Mouse (Mus musculus) heart, embryonic 16.5 days (tissue): ENCODE measurements around the gene Trip12. TPM values are rescaled to one million over a fixed set of nuclear protein-coding genes. Genes with fewer than 3 reads are reported as not detected.

Experiments used
- ATAC-seq: fragments of 200-750 bp; cut with Nextera tagmentation; replicated peaks from 2 replicates; pipeline ENCODE4 v1.8.0; 2017; ENCODE audit warnings: moderate number of reproducible peaks; ENCODE audit not compliant: insufficient read depth, low FRiP score; ENCODE audit errors: extremely low read depth
- H3K27ac ChIP-seq: fragments of 300-500 bp; sonication (generic); 2 replicates; pipeline ENCODE4 v1.5.1; 2014; ENCODE audit warnings: mild to moderate bottlenecking, low read length, control low read depth, moderate library complexity
- H3K27me3 ChIP-seq: fragments of 300-500 bp; sonication (generic); 2 replicates; pipeline ENCODE4 v1.6.1; 2014; ENCODE audit warnings: low read length, mixed read lengths; ENCODE audit not compliant: control insufficient read depth, insufficient read depth
- H3K36me3 ChIP-seq: fragments of 300-500 bp; sonication (generic); 2 replicates; pipeline ENCODE4 v1.6.1; 2014; ENCODE audit not compliant: control insufficient read depth, insufficient read depth
- H3K4me1 ChIP-seq: fragments of 300-500 bp; sonication (generic); 2 replicates; pipeline ENCODE4 v1.6.1; 2014; ENCODE audit warnings: low read length, mixed read lengths; ENCODE audit not compliant: control insufficient read depth, insufficient read depth
- H3K4me2 ChIP-seq: fragments of 300-500 bp; sonication (generic); 2 replicates; pipeline ENCODE4 v1.6.1; 2014; ENCODE audit warnings: low read depth, mild to moderate bottlenecking, control low read depth, low read length
- H3K4me3 ChIP-seq: fragments of 300-500 bp; sonication (generic); 2 replicates; pipeline ENCODE4 v1.5.1; 2014; ENCODE audit warnings: mild to moderate bottlenecking, control low read depth, low read length
- H3K9ac ChIP-seq: fragments of 300-500 bp; sonication (generic); 2 replicates; pipeline ENCODE4 v1.6.1; 2014; ENCODE audit warnings: low read length, control low read depth
- H3K9me3 ChIP-seq: fragments of 300-500 bp; sonication (generic); replicated peaks from 2 replicates; pipeline ENCODE4 v1.6.1; 2016; ENCODE audit warnings: low read length; ENCODE audit not compliant: control insufficient read depth
- WGBS: fragments of 180-500 bp; shearing (Covaris S2); extraction: QIAGEN DNeasy Blood & Tissue Kit; methylation state at CpG from one replicate; pipeline ENCODE4 v1.1.7; 2014; 5-methylcytosine and 5-hydroxymethylcytosine counted together
- polyA plus RNA-seq: library from polyadenylated mRNA; unstranded; fragments of >200 nt; fragmentation: Nextera tagmentation; extraction: Ambion mirVana; gene quantifications from 2 replicates; pipeline ENCODE4 v1.2.1, GENCODE M21; 2015

The Trip12 gene
- polyA plus RNA-seq, 1 experiment from 2014 or later: 48.9 TPM

- no peak overlapping the region for H3K27ac ChIP-seq
- H3K4me3 ChIP-seq: no peak overlapping the region
- H3K36me3 ChIP-seq: no peaks in the 10 kb centered on the region
- no peak for ATAC-seq
- H3K4me2 ChIP-seq: no peak overlapping the region
- no peaks in the 10 kb centered on the region for H3K9me3 ChIP-seq
- no peak overlapping the region for H3K9ac ChIP-seq
- H3K27me3 ChIP-seq: no peaks in the 10 kb centered on the region
- H3K4me1 ChIP-seq: no peaks in the 10 kb centered on the region
- 91% methylated on average over 7 of the region's 7 CpGs for WGBS
These were observed 10.2 kb upstream of the Trip12 start for GRCm38 (mm10) chr1:84850471-84850870.

GRCm38 (mm10) chr1:84849804-84850203 lies 9.5 kb upstream of the Trip12 start:
- H3K27me3 ChIP-seq: no peaks in the 10 kb centered on the region
- no peaks in the 10 kb centered on the region for H3K36me3 ChIP-seq
- H3K9me3 ChIP-seq: no peaks in the 10 kb centered on the region
- no peak for ATAC-seq
- no peak overlapping the region for H3K9ac ChIP-seq
- H3K4me3 ChIP-seq: no peak overlapping the region
- H3K4me1 ChIP-seq: no peaks in the 10 kb centered on the region
- no peak overlapping the region for H3K4me2 ChIP-seq
- H3K27ac ChIP-seq: no peak overlapping the region
- 93% methylated on average over 7 of the region's 7 CpGs for WGBS

- Histone ChIP-seq H3K27me3 (no peaks in the 10 kb centered on the region), H3K4me3 (no peak overlapping the region), H3K36me3 (no peaks in the 10 kb centered on the region; the same call in 1 of the 2 replicates), H3K9me3 (no peaks in the 10 kb centered on the region), H3K27ac (no peak overlapping the region), H3K4me1 (no peaks in the 10 kb centered on the region), H3K9ac (no peak overlapping the region), H3K4me2 (no peak overlapping the region)
- no peak for ATAC-seq
- WGBS: 94% methylated on average over 6 of the region's 6 CpGs
These were observed 8.6 kb upstream of the Trip12 start for GRCm38 (mm10) chr1:84848801-84849455.

- 89% methylated on average over 3 of the region's 3 CpGs for WGBS
- Histone ChIP-seq H3K9me3 (no peaks in the 10 kb centered on the region), H3K27me3 (no peaks in the 10 kb centered on the region), H3K27ac (no peak overlapping the region), H3K9ac (no peak overlapping the region), H3K4me3 (no peak overlapping the region), H3K4me2 (no peak overlapping the region), H3K4me1 (no peaks in the 10 kb centered on the region), H3K36me3 (no peaks in the 10 kb centered on the region; the same call in 1 of the 2 replicates)
- no peak for ATAC-seq
These were observed 8.0 kb upstream of the Trip12 start for GRCm38 (mm10) chr1:84848335-84848734.

GRCm38 (mm10) chr1:84847698-84848097 lies 7.4 kb upstream of the Trip12 start:
- Histone ChIP-seq H3K27ac (no peak overlapping the region), H3K4me1 (no peaks in the 10 kb centered on the region), H3K4me2 (no peak overlapping the region), H3K36me3 (no peaks in the 10 kb centered on the region; the same call in 1 of the 2 replicates), H3K27me3 (no peaks in the 10 kb centered on the region), H3K4me3 (no peak overlapping the region), H3K9ac (no peak overlapping the region), H3K9me3 (no peaks in the 10 kb centered on the region)
- no peak for ATAC-seq
- WGBS: 87% methylated on average over 7 of the region's 7 CpGs

- Histone ChIP-seq H3K36me3 (no peaks in the 10 kb centered on the region; the same call in 1 of the 2 replicates), H3K27me3 (no peaks in the 10 kb centered on the region), H3K27ac (no peak overlapping the region), H3K9ac (no peak overlapping the region), H3K4me2 (no peak overlapping the region), H3K4me3 (no peak overlapping the region), H3K4me1 (peaks cover 7% of the 10 kb centered on the region; the same call in 1 of the 2 replicates), H3K9me3 (no peaks in the 10 kb centered on the region)
- ATAC-seq: no peak
- WGBS: 92% methylated on average over 2 of the region's 2 CpGs
These were observed 3.0 kb upstream of the Trip12 start for GRCm38 (mm10) chr1:84843366-84843765.

- no peak for ATAC-seq
- no peak overlapping the region for H3K4me3 ChIP-seq
- H3K27ac ChIP-seq: no peak overlapping the region
- no peaks in the 10 kb centered on the region for H3K9me3 ChIP-seq
- peak overlapping the region; percentile 88 for H3K4me2 ChIP-seq
- H3K27me3 ChIP-seq: no peaks in the 10 kb centered on the region
- H3K4me1 ChIP-seq: peaks cover 18% of the 10 kb centered on the region
- H3K9ac ChIP-seq: peak overlapping the region; percentile 100; the same call in 1 of the 2 replicates
- WGBS: 71% methylated on average over 3 of the region's 3 CpGs
- no peaks in the 10 kb centered on the region; the same call in 1 of the 2 replicates for H3K36me3 ChIP-seq
These were observed 745 bp upstream of the Trip12 start for GRCm38 (mm10) chr1:84841061-84841460.

GRCm38 (mm10) chr1:84839309-84840017 lies 853 bp downstream of the Trip12 start, which contains the start of gene Fbxo36:
Fbxo36 (plus strand) TSS chr1:84839841.
- H3K27me3 ChIP-seq: no peaks in the 10 kb centered on the region
- no peaks in the 10 kb centered on the region; the same call in 1 of the 2 replicates for H3K36me3 ChIP-seq
- peak within 1 kb of the TSS; percentile 100 for H3K9ac ChIP-seq
- H3K4me2 ChIP-seq: peak within 1 kb of the TSS; percentile 88
- H3K9me3 ChIP-seq: no peaks in the 10 kb centered on the region
- ATAC-seq: peak; percentile 86
- peak within 1 kb of the TSS; percentile 100 for H3K4me3 ChIP-seq
- H3K4me1 ChIP-seq: peaks cover 19% of the 10 kb centered on the region
- H3K27ac ChIP-seq: peak within 1 kb of the TSS; percentile 99
- under 1% methylated on average over 49 of the region's 54 CpGs for WGBS

- peaks cover 19% of the 10 kb centered on the region for H3K4me1 ChIP-seq
- WGBS: 0% methylated on average over 35 of the region's 44 CpGs
- peak overlapping the region; percentile 100 for H3K9ac ChIP-seq
- peak overlapping the region; percentile 99 for H3K27ac ChIP-seq
- no peaks in the 10 kb centered on the region for H3K36me3 ChIP-seq
- ATAC-seq: peak; percentile 47
- peak overlapping the region; percentile 81 for H3K4me2 ChIP-seq
- H3K4me3 ChIP-seq: peak overlapping the region; percentile 100
- H3K27me3 ChIP-seq: no peaks in the 10 kb centered on the region
- no peaks in the 10 kb centered on the region for H3K9me3 ChIP-seq
These were observed 1.6 kb downstream of the Trip12 start for GRCm38 (mm10) chr1:84838621-84839151.
